Mouse (Mus musculus): Measurements from ENCODE around the gene Mb.
"Not testable (repeated sequence)": the region's sequence is repeated elsewhere in the genome, so short reads cannot be mapped to it uniquely, and the experiment has no call there.

Gene Mb

GRCm38 (mm10) chr15:77065259-77065852, 14.9 kb upstream of the Mb start:
- in situ Hi-C loops (cut with MboI), result no loop called here

DNA sequence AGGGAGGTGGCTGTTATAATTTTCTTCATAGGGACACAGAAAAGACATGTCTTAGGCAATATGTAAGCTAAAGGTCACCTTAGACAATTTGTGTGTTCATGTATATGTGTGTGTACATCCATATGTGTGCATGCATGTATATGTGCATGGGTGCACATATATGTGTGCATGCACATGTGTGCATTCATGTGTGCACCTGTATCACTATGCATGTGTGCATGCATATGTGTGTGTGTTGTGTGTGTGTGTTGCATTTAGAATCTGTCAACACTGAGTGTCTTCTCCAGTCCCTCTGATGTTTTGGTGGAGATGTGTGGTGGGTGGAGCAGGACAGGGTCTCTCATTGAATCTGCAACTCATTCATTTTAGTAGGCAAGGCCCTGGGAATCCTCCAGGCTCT, 12.3 kb upstream of the Mb start:
- in situ Hi-C loops (cut with MboI), result no loop called here

GRCm38 (mm10) chr15:77059416-77059815, 8.9 kb upstream of the Mb start:
- in situ Hi-C loops (cut with MboI), result not testable (repeated sequence)

DNA sequence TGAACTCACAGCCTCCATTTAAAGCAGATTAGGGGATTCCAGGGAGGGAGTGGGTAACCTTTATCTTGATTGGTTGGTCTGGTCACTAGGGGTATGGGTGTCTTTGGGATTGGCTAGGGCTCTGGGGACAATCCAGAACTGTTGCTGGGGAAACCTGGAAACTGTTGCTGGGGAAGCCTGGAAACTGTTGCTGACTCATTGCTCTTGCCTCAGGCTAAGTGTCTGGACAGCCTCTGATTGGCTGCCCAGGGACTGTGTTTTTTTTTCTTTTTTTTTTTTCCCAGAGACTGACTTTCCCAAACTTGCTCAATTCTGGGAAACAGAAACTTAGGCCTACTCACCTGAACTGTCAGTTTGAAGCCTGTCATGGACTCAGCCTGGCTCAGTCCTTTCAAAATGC, 8.1 kb upstream of the Mb start:
- in situ Hi-C loops (cut with MboI), result no loop called here

DNA sequence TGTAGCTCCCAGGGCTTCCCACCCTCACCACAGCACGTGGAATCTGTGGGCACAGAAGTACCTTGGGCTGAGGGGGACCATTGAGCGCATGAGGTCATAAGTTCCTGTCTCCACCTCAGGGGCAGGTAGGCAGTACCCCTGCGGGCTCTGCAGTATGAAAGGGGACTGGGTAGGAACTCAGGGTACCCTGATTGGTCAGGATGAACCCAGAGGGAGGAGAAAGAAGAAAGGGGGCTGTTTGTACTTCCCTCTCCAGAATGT, 6.3 kb upstream of the Mb start:
- in situ Hi-C loops (cut with MboI), result no loop called here

GRCm38 (mm10) chr15:77056001-77056790, 5.7 kb upstream of the Mb start:
- in situ Hi-C loops (cut with MboI), result no loop called here

DNA sequence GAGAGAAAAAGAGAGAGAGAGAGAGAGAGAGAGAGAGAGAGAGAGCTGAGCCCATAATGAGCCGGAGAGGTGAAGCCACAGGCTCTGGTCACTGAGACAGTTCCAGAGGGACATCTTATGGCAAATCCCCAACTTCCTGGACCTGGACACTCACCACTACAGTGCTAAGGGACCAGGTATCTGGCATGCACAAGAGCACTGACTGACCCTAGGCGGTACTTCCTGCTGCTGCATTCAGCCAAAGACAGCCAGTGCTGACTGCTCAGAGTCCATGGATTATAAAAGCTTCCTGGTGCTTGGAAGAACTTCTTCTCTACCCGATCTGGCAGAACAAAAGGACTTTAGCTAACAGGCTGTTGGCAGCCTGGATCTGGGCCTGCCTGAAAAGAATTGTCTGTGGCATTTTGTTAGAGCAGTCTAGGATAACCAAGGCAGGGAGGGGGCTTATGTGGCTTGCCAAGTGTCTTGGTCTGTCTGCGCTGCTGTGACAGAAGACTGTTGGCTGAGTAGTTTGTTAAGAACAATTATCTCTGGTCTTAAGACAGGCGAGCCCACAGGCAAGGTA, 4.2 kb upstream of the Mb start:
- in situ Hi-C loops (cut with MboI), result no loop called here

DNA sequence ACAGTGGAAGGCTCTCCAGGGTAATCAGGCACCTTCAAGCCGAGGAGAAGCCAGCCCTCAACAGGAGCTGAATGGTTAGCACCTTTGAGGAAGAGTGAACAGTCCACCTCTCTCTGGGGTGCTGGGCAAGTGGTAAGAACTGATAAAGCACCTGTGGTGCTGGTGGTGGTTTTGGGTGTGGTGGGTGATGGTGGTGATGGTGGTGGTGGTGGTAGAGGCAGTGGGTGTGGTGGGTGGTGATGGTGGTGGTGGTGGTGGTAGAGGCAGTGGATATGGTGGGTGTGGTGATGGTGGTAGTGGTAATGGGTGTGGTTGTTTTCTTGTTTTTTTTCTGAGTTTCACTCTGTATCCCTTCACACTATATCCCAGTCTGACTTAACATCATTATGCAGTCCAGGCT, 2.6 kb upstream of the Mb start:
- in situ Hi-C loops (cut with MboI), result no loop called here

- in situ Hi-C loops (cut with MboI), result no loop called here
Measured at GRCm38 (mm10) chr15:77052176-77052575, 1.7 kb upstream of the Mb start.

- in situ Hi-C loops (cut with MboI), result no loop called here
Measured at GRCm38 (mm10) chr15:77045609-77046008, 4.9 kb downstream of the Mb start.

GRCm38 (mm10) chr15:77044597-77045320, 5.7 kb downstream of the Mb start, which contains the start of gene Apol6:
TSS of gene Apol6 (plus strand) at chr15:77044729.
- in situ Hi-C loops (cut with MboI), result no loop called here

GRCm38 (mm10) chr15:77040784-77041183, 9.7 kb downstream of the Mb start:
- in situ Hi-C loops (cut with MboI), result no loop called here

- in situ Hi-C loops (cut with MboI), result no loop called here
Measured at GRCm38 (mm10) chr15:77039211-77039700, 11.2 kb downstream of the Mb start.

GRCm38 (mm10) chr15:77037278-77038161, 12.9 kb downstream of the Mb start:
- in situ Hi-C loops (cut with MboI), result no loop called here

- in situ Hi-C loops (cut with MboI), result no loop called here
Measured at GRCm38 (mm10) chr15:77036989-77037277, 13.5 kb downstream of the Mb start.

- in situ Hi-C loops (cut with MboI), result no loop called here
Measured at GRCm38 (mm10) chr15:77036320-77036988, 14.0 kb downstream of the Mb start.

GRCm38 (mm10) chr15:77035643-77036042, 14.8 kb downstream of the Mb start:
- in situ Hi-C loops (cut with MboI), result no loop called here

GRCm38 (mm10) chr15:77034526-77034925, 15.9 kb downstream of the Mb start:
- in situ Hi-C loops (cut with MboI), result no loop called here

DNA sequence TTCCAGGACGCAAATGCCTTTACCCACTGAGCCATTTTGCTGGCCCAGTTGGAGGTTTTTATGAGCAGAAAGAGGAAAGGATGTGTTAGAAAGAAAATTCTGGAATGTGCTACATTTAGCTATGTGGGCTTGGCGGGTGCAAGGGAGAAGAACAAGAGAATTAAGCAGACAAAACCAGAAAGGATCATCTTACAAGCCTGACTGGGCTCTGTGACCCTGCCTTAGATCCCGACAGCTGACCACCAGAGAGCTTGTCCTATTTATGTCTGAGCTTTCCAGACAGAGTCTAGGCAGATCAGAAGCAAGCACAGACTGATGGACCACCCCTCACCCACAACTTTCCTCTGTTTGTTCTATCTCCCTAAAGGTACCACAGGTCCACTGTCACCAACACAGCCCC, 19.2 kb downstream of the Mb start:
- in situ Hi-C loops (cut with MboI), result no loop called here

DNA sequence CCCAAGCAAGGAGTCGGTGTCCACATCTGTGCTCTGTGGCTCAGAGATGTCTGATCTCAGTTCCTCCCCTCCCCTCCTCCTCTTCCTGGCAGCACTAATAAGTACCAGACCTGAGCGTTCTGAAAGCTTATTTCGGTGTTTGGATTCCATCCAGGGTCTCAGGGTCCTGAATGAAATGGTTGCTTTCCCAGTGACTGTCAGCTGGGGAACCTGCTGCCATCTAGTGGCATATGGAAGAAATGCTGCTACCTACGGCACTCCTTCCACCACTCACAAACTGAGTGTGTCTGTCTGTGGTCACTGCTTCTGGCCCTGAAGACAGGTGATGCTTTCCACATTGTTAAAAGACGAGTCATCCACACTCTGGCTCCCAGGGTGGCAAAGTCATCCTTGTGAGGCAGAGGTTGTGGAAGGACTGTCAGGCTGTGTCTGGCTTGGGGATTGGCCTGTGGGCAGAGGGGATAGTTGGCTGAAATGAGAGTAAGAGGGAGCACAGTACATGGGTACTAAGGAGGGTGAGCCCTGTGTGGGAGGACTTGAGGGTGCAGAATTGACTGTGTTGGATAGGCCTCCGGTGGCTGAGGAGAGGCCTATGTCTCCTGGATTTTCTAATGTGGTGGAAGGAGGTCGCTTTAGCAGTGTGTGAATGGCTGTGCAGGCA, 21.0 kb downstream of the Mb start:
- in situ Hi-C loops (cut with MboI), result no loop called here

- in situ Hi-C loops (cut with MboI), result no loop called here
Measured at GRCm38 (mm10) chr15:77027675-77028074, 22.8 kb downstream of the Mb start.
